Comparison of ENCODE assay signal across 14 mouse cellular contexts in genomic region chr2:62382440-62382839, GRCm38 (mm10).
"Had no signal": no experiment of that assay in that cellular context is flagged by ENCODE, and none has a peak within 500 bp of the region (broad histone marks: within the 10 kb centered on the region; RNA-seq: fewer than 3 reads in every experiment).

No protein-coding gene starts in this region.

- ATAC-seq: inflammation-experienced regulatory T-cells, adult 6 months; midbrain, embryonic 16.5 days had no signal

- H3K4me3 ChIP-seq: layer of hippocampus, adult 2 months; limb, embryonic 13.5 days; liver, embryonic 15.5 days; midbrain, embryonic 12.5 days had no signal

- H3K27ac ChIP-seq: layer of hippocampus, adult 2 months; limb, embryonic 13.5 days; liver, embryonic 15.5 days; midbrain, embryonic 12.5 days had no signal

- H3K4me1 ChIP-seq: limb, embryonic 13.5 days; liver, embryonic 15.5 days; midbrain, embryonic 12.5 days had no signal

- H3K36me3 ChIP-seq: limb, embryonic 13.5 days; liver, embryonic 15.5 days; midbrain, embryonic 12.5 days had no signal

- H3K9me3 ChIP-seq: limb, embryonic 13.5 days; liver, embryonic 15.5 days; midbrain, embryonic 12.5 days had no signal

- H3K9ac ChIP-seq: limb, embryonic 13.5 days; liver, embryonic 15.5 days; midbrain, embryonic 12.5 days had no signal

- H3K27me3 ChIP-seq: limb, embryonic 13.5 days; liver, embryonic 15.5 days; midbrain, embryonic 12.5 days had no signal

- DNase-seq: kidney, adult 18-20 months; kidney, postnatal 10 days; kidney, postnatal 4 days; left cerebral cortex, postnatal 4 days; right cerebral cortex, postnatal 14 days; thymus, adult 18-20 months; thymus, postnatal 36 days had no signal

- H3K4me2 ChIP-seq: limb, embryonic 13.5 days; liver, embryonic 11.5 days; liver, embryonic 15.5 days; midbrain, embryonic 12.5 days had no signal
